Mouse (Mus musculus) gastrocnemius, postnatal 14 days (tissue): ENCODE results near the gene Palm2. TPM values are rescaled to one million over a fixed set of nuclear protein-coding genes. Genes with fewer than 3 reads are reported as not detected.

Experiments
- DNase-seq: peaks from one replicate; pipeline ENCODE4 v3.0.0; 2021; ENCODE audit warnings: mixed read lengths
- intact Hi-C: fragments of 180-260 bp; cut with DNase I; formaldehyde crosslinking; loops from one replicate; pipeline ENCODE4 v1.15.1; 2025; ENCODE audit warnings: low total_unique reads
- total RNA-seq, 2 experiments: library from RNA; stranded (reverse); gene quantifications; 2 replicates each; pipeline ENCODE4 v1.2.3; 2021

Palm2 gene
- total RNA-seq, 2 experiments from 2014 or later: 3.8 to 4.6 TPM

GRCm38 (mm10) chr4:57640971-57641370, 206.9 kb downstream of the Palm2 start:
- intact Hi-C loops: no loop called here
- DNase-seq: no peak

- intact Hi-C loops: no loop called here
Observed at GRCm38 (mm10) chr4:57650994-57651393, 216.9 kb downstream of the Palm2 start.

GRCm38 (mm10) chr4:57651547-57651946, 217.5 kb downstream of the Palm2 start:
- intact Hi-C loops: no loop called here
- DNase-seq: no peak

More at GRCm38 (mm10) chr4:57650994-57651393, 216.9 kb downstream of the Palm2 start:
- no peak for DNase-seq

- intact Hi-C loops: no loop called here
- no peak for DNase-seq
Observed at GRCm38 (mm10) chr4:57652185-57652904, 218.3 kb downstream of the Palm2 start.

GRCm38 (mm10) chr4:57655966-57656365, 221.9 kb downstream of the Palm2 start:
- intact Hi-C loops: no loop called here

GRCm38 (mm10) chr4:57656388-57656787, 222.3 kb downstream of the Palm2 start:
- intact Hi-C loops: no loop called here

More at GRCm38 (mm10) chr4:57655966-57656365, 221.9 kb downstream of the Palm2 start:
- DNase-seq: no peak

GRCm38 (mm10) chr4:57656861-57657260, 222.8 kb downstream of the Palm2 start:
- no peak for DNase-seq
- intact Hi-C loops: no loop called here

More at GRCm38 (mm10) chr4:57656388-57656787, 222.3 kb downstream of the Palm2 start:
- no peak for DNase-seq

GRCm38 (mm10) chr4:57660470-57660869, 226.4 kb downstream of the Palm2 start:
- no peak for DNase-seq
- intact Hi-C loops: no loop called here

GRCm38 (mm10) chr4:57666101-57666500, 232.1 kb downstream of the Palm2 start:
- intact Hi-C loops: no loop called here
- DNase-seq: no peak

GRCm38 (mm10) chr4:57670813-57671469, 236.9 kb downstream of the Palm2 start:
- no peak for DNase-seq

GRCm38 (mm10) chr4:57672541-57672940, 238.5 kb downstream of the Palm2 start:
- DNase-seq: no peak
- intact Hi-C loops: loop anchor here (2.0 kb wide), 1 partner anchor 114 kb away; no protein-coding TSS in a partner anchor

More at GRCm38 (mm10) chr4:57670813-57671469, 236.9 kb downstream of the Palm2 start:
- intact Hi-C loops: loop anchor here (2.0 kb wide), 1 partner anchor 212 kb away; no protein-coding TSS in a partner anchor

- DNase-seq: peak; percentile 86
- intact Hi-C loops: loop anchor here (2.0 kb wide), 1 partner anchor 114 kb away; no protein-coding TSS in a partner anchor
Observed at GRCm38 (mm10) chr4:57672996-57673906, 239.2 kb downstream of the Palm2 start.

- intact Hi-C loops: no loop called here
- DNase-seq: no peak
Observed at GRCm38 (mm10) chr4:57674351-57674750, 240.3 kb downstream of the Palm2 start.

GRCm38 (mm10) chr4:57675387-57675786, 241.3 kb downstream of the Palm2 start:
- peak; percentile 75 for DNase-seq
- intact Hi-C loops: no loop called here

GRCm38 (mm10) chr4:57677916-57678315, 243.9 kb downstream of the Palm2 start:
- intact Hi-C loops: no loop called here

GRCm38 (mm10) chr4:57678991-57679457, 245.0 kb downstream of the Palm2 start:
- DNase-seq: peak; percentile 13
- intact Hi-C loops: no loop called here

More at GRCm38 (mm10) chr4:57677916-57678315, 243.9 kb downstream of the Palm2 start:
- no peak for DNase-seq

GRCm38 (mm10) chr4:57680186-57680585, 246.1 kb downstream of the Palm2 start:
- intact Hi-C loops: no loop called here
- DNase-seq: no peak

GRCm38 (mm10) chr4:57681511-57681910, 247.5 kb downstream of the Palm2 start:
- no peak for DNase-seq
- intact Hi-C loops: no loop called here

- intact Hi-C loops: no loop called here
Observed at GRCm38 (mm10) chr4:57682341-57682740, 248.3 kb downstream of the Palm2 start.

More at GRCm38 (mm10) chr4:57682341-57682740, 248.3 kb downstream of the Palm2 start:
- DNase-seq: no peak
